Mouse (Mus musculus) layer of hippocampus, postnatal 25 days (tissue): ENCODE measurements around the gene Selenof. TPM values are rescaled to one million over a fixed set of nuclear protein-coding genes. Genes with fewer than 3 reads are reported as not detected.

ENCODE experiments used
- DNase-seq, 2 experiments: peaks; one replicate each; pipeline ENCODE4 v3.0.0; 2022; ENCODE audit warnings: mixed read lengths in 2 of 2, low spot score in 1 of 2; ENCODE audit errors: extremely low spot score in 1 of 2
- total RNA-seq, 2 experiments: library from RNA; stranded (reverse); gene quantifications; 2 replicates each; pipeline ENCODE4 v1.2.3; 2021

The Selenof gene
- total RNA-seq = 100 to 1,000 TPM; 233 to 266 TPM

DNA sequence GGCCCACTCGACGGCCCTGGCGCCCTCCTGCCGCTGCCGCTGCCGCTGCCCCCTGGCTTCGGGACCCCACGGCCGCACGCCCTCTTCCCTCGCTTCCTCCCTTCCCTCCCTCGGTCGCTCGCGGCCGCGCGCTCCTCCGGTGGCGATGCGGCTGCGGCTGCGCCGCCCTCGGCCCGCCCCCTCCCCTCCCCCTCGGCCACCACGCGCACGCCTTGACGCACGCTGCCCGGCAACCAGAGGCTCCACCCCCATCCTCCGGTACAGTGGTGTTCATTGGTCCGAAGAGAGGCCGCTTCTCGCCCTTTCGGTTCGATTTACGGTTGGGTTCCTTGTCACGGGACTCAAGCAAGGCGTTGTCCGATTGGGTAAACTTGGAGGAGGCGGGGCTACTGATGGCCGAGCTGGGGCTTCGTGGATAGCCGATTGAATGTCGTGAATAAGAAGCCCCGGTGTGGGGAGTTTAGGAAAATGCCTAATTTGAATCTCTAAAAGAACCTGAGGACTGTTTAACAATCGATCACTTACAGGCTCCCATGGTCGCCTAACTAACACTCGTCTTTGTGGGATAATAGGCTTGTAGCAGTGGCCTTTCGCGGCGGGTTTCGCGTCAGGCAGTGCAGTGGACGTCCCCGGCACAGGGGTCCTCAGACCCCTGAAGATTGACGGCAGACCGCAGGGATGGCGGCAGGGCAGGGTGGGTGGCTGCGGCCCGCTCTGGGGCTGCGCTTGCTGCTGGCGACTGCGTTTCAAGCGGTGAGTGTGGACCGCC is at the start of gene Selenof, which contains the start of gene Hs2st1:
Gene Selenof, plus strand, starts transcription at position 258 of the 769 bp plus-strand sequence.
Gene Hs2st1, minus strand, starts transcription at position 135 of the 769 bp plus-strand sequence.
- peak; percentile 79 to 89 for DNase-seq

DNA sequence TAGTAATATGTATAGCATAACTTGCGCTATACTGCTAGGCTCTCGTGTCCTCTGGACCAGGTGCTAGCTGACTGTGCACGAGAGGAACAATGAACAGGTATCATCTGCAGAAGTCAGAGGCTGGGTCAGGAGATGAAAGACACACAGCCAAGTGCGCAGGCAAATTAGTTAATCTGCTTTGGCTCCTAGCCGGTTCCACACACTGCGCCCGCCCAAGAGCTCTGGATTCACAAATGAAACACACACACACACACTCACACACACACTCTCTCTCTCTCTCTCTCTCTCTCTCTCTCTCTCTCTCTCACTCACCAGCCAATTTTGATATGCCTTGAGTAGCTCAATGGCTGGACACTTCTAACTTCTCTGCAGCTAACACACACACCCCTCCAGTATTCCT is 42.2 kb upstream of the Selenof start:
- DNase-seq = no peak

DNA sequence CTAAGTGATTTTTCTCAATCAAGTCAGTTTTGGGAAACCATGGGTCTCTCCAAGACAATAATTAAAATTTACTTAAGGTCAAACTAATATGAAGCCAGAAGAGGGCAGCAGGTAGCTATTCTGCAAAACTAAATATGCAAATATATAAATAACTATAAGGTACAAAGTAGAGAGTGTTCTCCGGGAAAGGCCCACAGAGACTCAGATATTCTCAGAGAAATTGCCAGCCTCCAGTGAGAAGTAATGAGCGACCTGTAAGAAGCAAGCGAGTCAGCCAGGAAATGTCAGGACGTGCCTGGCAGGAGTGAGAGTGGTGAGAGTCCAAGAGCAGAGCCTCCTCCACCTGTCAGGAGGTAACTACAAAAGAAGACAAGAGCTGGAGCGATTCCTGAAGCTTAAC is 39.1 kb upstream of the Selenof start:
- DNase-seq = no peak

DNA sequence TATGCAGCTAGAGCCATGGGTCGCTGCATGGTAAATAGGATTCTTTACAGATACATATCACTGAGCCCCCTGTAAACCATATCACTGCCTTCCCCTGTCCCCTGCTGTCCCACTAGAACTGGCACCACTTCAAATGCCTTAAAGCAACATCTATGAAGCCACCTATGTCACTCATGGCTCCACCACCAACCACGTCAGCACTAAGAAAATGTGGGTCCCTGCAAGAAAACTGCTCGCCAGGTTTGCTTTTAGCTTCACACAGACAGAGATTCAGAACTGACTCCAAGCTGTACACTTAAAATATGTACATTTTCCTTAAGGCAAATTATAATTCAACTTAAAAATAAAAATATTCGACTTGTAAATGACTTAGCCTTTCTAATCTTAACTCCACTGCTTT is 35.0 kb upstream of the Selenof start:
- DNase-seq = no peak

DNA sequence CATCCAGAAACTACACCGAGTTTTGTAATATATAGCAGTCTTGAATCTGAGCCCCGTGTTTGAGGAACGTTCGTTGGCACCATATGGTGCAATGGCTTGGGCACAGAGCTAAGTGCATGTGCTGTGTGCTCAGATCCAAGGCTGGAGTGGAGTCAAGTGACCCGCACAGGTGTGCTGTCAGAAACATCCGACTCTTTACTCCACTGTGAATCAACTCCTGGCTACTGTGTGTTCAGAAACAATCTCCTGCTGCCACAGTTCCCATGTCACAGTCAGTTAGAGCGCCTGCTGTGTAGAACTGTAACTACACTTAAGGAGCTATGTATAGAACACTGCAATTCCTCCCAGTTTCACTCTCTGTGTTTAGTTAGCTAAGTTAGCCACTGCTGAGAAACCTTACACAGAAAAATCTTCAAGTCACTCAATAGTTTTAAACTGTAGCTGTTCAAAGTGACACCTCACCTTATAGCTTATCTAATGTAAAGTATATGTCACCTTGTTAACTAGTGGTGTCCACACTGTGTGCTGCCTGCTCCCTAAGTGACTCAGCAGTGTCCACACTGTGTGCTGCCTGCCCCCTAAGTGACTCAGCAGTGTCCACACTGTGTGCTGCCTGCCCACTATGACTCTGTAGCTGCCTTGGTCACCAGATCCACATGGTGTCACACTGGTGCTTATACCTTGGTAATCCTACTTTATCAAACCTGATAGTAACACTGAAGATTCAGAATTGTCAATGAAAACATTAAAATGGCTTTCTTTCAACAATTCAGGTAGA is 32.8 kb upstream of the Selenof start:
- DNase-seq = no peak

DNA sequence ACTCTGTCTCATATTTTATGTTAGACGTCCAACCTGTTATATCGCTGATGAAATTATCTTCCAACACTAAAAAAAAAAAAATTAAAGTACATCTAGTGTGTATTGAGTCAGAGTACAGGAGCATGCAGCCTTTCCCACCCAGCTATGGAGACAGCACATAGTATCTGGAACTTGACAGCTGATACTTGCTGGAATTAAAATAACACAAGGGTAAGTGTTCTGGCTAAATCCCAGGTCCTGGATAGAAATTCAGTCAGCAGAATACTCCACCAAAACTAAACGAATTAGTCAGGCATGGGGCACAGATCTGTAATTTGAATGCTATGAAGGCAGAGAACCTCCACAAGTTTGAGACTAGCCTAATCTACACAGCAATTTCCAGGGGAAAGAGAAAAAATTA is 31.1 kb upstream of the Selenof start:
- no peak for DNase-seq

DNA sequence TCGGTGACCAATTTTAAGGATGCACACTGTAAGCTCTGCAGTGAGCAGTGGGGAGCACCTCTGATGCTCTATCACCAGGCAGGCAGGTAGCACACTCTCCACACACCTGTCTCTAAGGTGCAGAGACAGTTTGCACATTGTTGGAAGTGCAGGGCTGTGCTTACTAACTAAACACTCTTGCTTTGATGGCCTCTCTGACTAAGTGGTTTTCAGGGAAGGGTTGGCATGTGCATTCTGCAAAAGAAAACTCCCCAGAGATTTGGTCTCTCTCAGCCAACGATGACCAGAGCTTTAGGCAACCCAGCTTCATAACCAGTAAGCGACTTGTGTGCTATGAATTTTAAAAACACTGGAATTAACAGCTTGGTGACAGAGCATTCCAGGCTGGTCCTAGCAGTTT is 29.3 kb upstream of the Selenof start:
- DNase-seq = no peak

DNA sequence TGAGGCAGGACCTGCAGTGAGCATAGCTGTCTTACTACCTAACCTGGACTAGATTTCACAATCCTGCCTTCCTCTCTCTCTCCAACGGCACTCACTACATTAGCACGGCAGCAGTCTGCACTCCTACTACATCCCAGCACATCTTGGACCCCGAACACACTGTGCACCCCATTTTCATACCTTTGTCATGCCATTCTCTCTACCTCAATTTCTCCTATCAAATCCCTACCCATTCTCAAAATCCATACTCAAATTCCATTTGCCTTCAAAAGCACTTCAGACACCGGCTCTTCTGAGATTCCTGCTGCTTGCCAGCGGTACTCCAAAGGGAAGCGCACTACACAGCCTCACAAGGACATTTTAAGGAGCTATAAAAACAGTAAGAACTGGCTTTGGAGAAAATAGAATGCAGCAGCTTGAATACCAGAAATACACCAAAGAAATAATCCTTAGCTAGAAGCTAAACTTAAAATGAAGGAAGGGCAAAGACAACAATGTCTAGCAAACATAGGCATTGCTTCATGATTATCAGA is 28.1 kb upstream of the Selenof start:
- no peak for DNase-seq

DNA sequence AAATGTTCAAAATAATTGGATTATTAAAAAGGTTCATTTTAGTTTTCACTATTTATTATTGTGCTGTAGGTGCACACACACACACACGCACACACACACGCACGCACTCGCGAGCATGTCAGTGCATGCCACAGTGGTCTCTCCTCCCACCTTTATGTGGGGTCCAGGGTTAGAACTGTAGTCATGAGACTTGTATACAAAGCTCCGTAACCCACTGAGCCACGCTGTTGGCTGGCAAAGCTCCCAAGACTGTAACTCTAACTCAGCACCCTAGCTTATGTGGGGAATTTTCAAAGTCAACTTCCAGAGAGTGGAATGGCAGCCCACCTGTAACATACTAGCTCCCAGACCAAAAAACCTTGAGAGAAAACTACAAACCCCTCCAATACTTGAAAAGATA is 25.0 kb upstream of the Selenof start:
- no peak for DNase-seq

DNA sequence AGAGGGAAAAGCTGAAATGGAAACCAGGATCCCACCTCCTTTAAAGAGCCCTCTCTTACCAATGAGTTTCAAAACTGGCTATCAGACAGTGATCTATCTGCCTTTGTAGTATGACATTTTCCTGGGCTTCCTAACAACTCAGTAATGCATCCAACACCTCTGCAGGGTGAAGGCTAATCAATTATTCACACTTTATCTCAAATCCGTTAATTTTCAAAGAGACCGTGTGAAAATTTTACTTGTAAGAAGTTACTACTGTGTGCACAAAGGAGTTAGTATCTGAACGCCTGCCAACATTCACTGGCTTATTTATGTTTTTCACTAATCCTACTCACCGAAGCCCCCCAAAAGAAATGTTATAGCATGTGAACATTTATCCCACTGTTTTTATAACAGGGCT is 24.3 kb upstream of the Selenof start:
- DNase-seq = no peak

DNA sequence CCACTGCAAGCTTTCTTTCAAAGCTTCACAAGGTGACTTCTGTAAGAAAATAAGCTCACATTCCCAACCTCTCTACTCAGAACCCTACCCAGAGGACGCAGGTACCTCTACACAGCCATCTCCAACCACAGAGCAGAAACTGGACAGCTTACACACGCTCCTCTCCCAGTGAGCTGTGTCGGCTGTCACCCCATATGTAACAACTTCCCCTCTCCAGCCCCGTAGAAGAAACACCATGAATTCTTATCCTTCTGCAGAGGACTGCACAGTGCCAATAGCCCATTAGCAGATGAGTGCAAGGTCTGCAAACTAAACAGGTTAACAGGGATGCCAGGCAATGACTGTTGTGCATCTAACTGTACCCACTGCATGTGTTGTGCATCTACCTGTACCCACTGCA is 23.6 kb upstream of the Selenof start:
- no peak for DNase-seq

DNA sequence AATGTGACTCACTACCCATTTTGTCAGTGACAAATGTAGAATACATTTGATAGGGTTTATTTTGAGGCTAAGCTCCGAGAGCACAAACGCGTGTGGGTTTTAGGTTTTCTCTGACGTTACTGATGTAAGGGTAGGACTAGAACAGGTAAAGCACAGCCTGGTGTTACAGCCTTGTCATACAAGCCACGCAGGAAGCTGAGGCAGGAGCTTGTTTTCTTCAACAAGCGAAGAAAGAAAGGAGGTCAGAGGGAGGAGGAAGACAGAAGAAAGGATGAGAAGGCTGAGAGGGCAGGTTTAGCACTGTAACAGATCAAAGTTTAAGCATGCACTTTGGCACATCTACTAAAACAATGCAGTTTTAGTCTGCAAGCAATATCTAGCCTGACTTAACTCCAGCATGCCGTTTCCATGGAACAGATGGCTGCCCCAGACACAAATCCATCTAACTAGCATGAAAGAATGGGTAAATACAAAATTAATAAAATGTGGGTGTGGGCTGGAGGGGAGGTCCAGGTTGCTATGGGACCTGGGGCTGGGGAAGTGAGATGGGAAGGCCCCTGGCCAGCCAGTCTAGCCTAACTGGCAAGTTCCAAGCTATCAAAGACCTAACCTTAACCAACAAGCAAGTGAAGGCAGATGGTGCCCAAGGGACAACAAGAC is 21.8 kb upstream of the Selenof start:
- peak in 1 of 2 experiments; percentile 24 for DNase-seq

DNA sequence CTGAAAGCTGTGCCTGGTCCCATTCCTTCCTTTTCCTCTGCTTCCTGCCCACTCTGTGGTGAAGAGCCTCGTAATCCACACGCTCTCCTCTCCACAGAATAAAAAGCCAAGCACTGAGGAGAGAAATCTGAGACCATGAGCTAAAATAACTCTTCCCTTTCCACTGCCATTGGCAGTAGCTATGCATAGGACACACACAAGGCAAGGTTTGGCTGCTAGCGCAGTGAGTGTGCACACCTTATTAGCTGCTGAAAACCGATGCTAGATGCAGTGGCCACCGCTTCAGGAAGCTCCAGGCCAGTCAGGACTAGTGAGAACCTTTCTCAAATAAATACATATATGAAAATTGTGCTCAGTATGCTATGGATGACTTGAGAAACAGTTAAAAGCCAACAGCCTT is 20.1 kb upstream of the Selenof start:
- no peak for DNase-seq

DNA sequence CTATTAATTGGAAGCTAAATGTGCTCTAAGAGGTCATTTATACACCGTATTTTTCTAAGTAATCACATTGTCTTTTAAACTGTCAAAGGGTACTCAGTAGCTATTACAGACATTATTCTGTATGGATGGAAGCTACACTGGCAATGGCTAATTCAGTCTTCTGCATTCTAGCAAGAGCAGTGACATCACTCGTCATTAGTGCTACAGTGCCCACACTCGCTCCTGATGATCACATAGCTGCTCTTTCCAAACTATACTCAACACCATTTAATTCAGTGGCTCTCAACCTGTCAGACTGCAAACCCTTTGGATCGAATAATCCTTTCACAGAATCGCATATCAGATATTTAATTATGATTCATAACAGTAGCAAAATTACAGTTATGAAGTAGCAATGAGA is 19.4 kb upstream of the Selenof start:
- no peak for DNase-seq

DNA sequence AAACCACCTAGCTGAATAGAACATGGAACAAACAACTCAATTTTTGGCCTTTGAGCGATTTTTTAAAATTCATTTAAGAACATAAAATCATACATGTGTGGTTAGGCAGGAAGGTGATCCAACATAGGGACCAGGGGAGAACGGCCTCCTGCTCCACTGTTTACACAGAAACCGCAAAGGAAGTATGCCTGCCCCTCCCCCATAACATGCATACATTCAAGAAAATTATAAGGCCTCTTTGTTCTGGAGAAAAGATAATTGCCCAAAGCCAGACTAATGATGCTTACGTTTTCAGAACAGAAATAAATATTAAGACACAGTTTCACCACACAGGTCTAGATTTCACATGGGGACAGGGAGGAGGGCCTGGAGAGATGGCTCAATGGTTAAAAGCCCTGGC is 18.7 kb upstream of the Selenof start:
- no peak for DNase-seq

DNA sequence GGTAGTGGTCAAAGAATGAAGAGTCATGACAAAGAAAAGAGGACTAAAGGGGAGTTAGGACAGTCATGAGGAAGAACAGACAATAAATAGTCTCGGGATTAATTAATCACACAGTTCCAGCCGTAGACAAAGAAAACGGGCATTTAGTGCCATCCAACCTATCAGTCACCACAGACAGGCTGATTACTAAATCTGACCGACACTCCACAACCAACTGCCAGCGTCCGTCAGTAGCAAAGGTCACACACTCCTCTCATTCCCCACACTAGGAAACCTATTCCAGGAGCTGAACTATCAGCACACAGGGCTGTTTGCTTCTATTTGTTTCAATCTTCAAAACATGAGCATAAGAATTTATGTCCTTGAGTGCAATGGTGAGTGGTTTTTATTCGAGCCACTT is 16.2 kb upstream of the Selenof start:
- no peak for DNase-seq

DNA sequence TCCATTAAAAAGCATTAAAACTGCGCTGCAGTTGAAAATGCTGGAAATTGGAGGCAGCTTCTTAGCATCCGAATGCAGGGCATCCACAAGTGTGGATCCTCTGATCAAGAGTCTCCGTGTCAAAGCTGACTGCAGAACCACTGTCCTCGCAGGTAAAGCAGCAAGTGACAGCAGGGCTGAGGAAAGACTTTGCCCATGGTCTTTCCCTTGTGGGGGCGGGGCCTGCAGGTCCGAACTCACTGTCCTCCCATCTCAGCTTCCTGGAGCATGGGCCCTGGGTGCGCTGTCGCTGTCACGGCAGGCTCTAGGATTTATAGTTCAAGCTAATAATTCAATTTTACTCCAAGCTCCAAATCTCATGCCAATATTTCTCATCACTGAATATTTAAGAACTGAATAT is 15.6 kb upstream of the Selenof start:
- no peak for DNase-seq

DNA sequence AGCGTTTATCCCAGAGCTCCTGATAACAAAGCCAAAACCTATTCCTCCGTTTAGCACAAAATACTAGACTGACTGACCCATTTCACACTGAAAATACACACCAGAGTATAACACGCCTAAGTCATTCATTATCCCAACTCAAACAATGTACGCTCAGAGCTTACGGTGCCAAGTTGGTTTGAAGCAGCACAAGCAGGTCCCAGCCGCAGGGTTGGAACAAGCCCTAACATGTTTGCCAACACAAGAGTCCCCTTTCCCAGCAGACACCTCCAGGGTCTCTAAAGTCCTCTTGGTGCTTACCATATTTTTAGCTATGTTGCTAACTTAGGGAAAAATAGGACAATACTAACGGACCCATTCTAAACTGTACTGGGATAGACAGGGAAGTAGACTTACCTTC is 15.0 kb upstream of the Selenof start:
- DNase-seq = no peak

DNA sequence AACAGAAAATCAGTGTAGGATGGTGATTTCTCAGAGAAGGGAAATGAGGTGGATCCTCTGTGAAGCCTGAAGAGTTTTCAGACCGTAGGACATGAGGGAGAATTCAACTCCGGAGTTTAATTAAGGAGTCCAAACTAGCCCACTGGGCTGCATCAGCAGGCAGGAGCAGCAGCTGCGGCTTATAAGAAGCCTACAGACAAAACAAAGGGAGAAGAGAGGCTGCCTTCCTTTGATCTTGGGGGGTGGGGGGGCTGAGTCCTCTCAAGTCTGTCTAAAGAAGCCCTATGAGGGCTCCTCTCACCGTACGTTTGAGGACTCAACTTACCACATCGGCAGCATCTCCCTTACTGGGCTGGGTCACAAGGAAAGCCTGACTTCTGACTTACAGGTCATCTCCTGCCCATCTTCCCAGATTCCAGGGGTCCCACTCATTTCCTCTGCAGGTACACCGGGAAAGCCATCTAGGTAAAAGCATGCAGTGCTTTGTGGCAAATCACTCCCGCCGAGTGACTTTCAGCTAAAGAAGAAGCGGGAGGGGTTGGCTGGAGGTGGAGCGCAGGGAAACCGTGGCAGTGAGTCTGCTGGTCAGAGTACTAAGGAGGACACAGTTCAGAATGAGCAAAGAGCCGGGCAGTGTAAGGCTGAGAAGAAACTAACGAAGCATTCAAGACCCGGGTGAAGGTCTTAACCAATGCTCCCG is 13.3 kb upstream of the Selenof start:
- DNase-seq = no peak

DNA sequence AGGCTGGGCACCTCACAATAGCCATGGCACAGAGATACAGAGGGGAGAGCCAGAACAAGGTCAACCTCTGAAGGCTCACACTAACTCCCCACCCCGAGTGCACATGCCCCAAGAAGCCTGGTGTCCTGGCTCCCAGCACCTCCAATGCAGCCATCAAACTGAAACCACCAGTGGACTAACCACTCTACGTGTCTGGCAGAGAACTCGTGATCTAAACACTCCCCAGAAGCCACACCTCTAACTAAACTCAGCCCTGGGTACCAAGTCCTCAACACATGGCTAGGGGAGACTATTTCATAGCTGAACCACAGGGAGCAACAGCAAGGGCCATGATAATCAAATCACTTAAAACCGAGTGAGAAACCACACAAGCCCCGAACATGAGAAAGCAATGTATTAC is 11.8 kb upstream of the Selenof start:
- no peak for DNase-seq
